Mouse (Mus musculus) neural tube, embryonic 15.5 days (tissue): ENCODE results near the gene Ffar2. TPM values are rescaled to one million over a fixed set of nuclear protein-coding genes. Genes with fewer than 3 reads are reported as not detected.
"Not testable (repeated sequence)": the region's sequence is repeated elsewhere in the genome, so short reads cannot be mapped to it uniquely, and the experiment has no call there.

Experiments
- ATAC-seq: fragments of 200-750 bp; cut with Nextera tagmentation; 2 replicates; pipeline ENCODE4 v1.8.0; 2017; ENCODE audit warnings: mild to moderate bottlenecking, moderate TSS enrichment, moderate library complexity; ENCODE audit not compliant: low FRiP score
- H3K27ac ChIP-seq: fragments of 300-500 bp; sonication (generic); replicated peaks from 2 replicates; pipeline ENCODE4 v1.5.1; 2015; ENCODE audit warnings: mild to moderate bottlenecking, inconsistent platforms
- H3K27me3 ChIP-seq: fragments of 300-500 bp; sonication (generic); replicated peaks from 2 replicates; pipeline ENCODE4 v1.6.1; 2015; ENCODE audit warnings: inconsistent platforms
- H3K36me3 ChIP-seq: fragments of 300-500 bp; sonication (generic); 2 replicates; pipeline ENCODE4 v1.6.1; 2015; ENCODE audit warnings: inconsistent platforms
- H3K4me1 ChIP-seq: fragments of 300-500 bp; sonication (generic); 2 replicates; pipeline ENCODE4 v1.6.1; 2015; ENCODE audit warnings: inconsistent platforms
- H3K4me2 ChIP-seq: fragments of 300-500 bp; sonication (generic); 2 replicates; pipeline ENCODE4 v1.6.1; 2015; ENCODE audit warnings: inconsistent platforms, mild to moderate bottlenecking, moderate library complexity
- H3K4me3 ChIP-seq: fragments of 300-500 bp; sonication (generic); replicated peaks from 2 replicates; pipeline ENCODE4 v1.5.1; 2015; ENCODE audit warnings: mild to moderate bottlenecking, inconsistent platforms
- H3K9ac ChIP-seq: fragments of 300-500 bp; sonication (generic); replicated peaks from 2 replicates; pipeline ENCODE4 v1.6.1; 2015; ENCODE audit warnings: mild to moderate bottlenecking, inconsistent platforms
- H3K9me3 ChIP-seq: fragments of 300-500 bp; sonication (generic); replicated peaks from 2 replicates; pipeline ENCODE4 v1.6.1; 2016; ENCODE audit warnings: inconsistent platforms
- WGBS: fragments of 180-500 bp; shearing (Covaris S2); methylation state at CpG from one replicate; pipeline ENCODE4 v1.1.7; 2015; ENCODE audit warnings: mixed read lengths; 5-methylcytosine and 5-hydroxymethylcytosine counted together
- polyA plus RNA-seq: library from polyadenylated mRNA; unstranded; fragments of >200 nt; fragmentation: Nextera tagmentation; extraction: Ambion mirVana; gene quantifications from 2 replicates; pipeline ENCODE4 v1.2.1, GENCODE M21; 2015

Gene Ffar2
- polyA plus RNA-seq, 1 experiment from 2014 or later = 0.15 TPM

- 78% methylated on average over 2 of the region's 2 CpGs for WGBS
- Histone ChIP-seq H3K4me3 (no peak overlapping the region), H3K4me1 (peaks cover 22% of the 10 kb centered on the region), H3K9me3 (no peaks in the 10 kb centered on the region), H3K4me2 (no peak overlapping the region), H3K9ac (no peak overlapping the region), H3K36me3 (no peaks in the 10 kb centered on the region), H3K27ac (no peak overlapping the region), H3K27me3 (no peaks in the 10 kb centered on the region)
- no peak for ATAC-seq
These were observed 23.0 kb upstream of the Ffar2 start for GRCm38 (mm10) chr7:30846505-30847053.

GRCm38 (mm10) chr7:30844676-30845297 lies 21.2 kb upstream of the Ffar2 start:
- H3K27me3 ChIP-seq = no peaks in the 10 kb centered on the region
- H3K27ac ChIP-seq = peak overlapping the region; percentile 74
- no peak overlapping the region for H3K4me3 ChIP-seq
- H3K9ac ChIP-seq = no peak overlapping the region
- peak; percentile 68 for ATAC-seq
- H3K4me1 ChIP-seq = peaks cover 22% of the 10 kb centered on the region
- H3K9me3 ChIP-seq = no peaks in the 10 kb centered on the region
- no peaks in the 10 kb centered on the region for H3K36me3 ChIP-seq
- no peak overlapping the region for H3K4me2 ChIP-seq
- WGBS = 9% methylated on average over 7 of the region's 7 CpGs

- Histone ChIP-seq H3K4me1 (peaks cover 22% of the 10 kb centered on the region), H3K4me2 (no peak overlapping the region), H3K9me3 (no peaks in the 10 kb centered on the region), H3K27me3 (no peaks in the 10 kb centered on the region), H3K9ac (no peak overlapping the region), H3K27ac (no peak overlapping the region), H3K4me3 (no peak overlapping the region), H3K36me3 (no peaks in the 10 kb centered on the region)
- 91% methylated on average over 5 of the region's 5 CpGs for WGBS
- ATAC-seq = no peak
These were observed 18.5 kb upstream of the Ffar2 start for GRCm38 (mm10) chr7:30842092-30842491.

- 82% methylated on average over 4 of the region's 4 CpGs for WGBS
- ATAC-seq = no peak
- no peak overlapping the region for H3K27ac ChIP-seq
- H3K4me1 ChIP-seq = peaks cover 22% of the 10 kb centered on the region
- H3K4me2 ChIP-seq = no peak overlapping the region
- no peak overlapping the region for H3K4me3 ChIP-seq
- no peaks in the 10 kb centered on the region for H3K27me3 ChIP-seq
- no peaks in the 10 kb centered on the region for H3K36me3 ChIP-seq
- H3K9me3 ChIP-seq = no peaks in the 10 kb centered on the region
- no peak overlapping the region for H3K9ac ChIP-seq
These were observed 17.8 kb upstream of the Ffar2 start for GRCm38 (mm10) chr7:30841379-30841778.

GRCm38 (mm10) chr7:30840306-30840705 lies 16.7 kb upstream of the Ffar2 start:
- H3K27ac ChIP-seq = no peak overlapping the region
- no peak for ATAC-seq
- H3K9ac ChIP-seq = no peak overlapping the region
- no peaks in the 10 kb centered on the region for H3K36me3 ChIP-seq
- no peaks in the 10 kb centered on the region for H3K27me3 ChIP-seq
- H3K4me2 ChIP-seq = no peak overlapping the region
- peaks cover 18% of the 10 kb centered on the region for H3K4me1 ChIP-seq
- no peaks in the 10 kb centered on the region for H3K9me3 ChIP-seq
- WGBS = 72% methylated on average over 3 of the region's 3 CpGs
- no peak overlapping the region for H3K4me3 ChIP-seq

GRCm38 (mm10) chr7:30837277-30837676 lies 13.7 kb upstream of the Ffar2 start:
- Histone ChIP-seq H3K4me2 (no peak overlapping the region), H3K27me3 (no peaks in the 10 kb centered on the region), H3K4me3 (no peak overlapping the region), H3K9ac (no peak overlapping the region), H3K36me3 (no peaks in the 10 kb centered on the region), H3K9me3 (no peaks in the 10 kb centered on the region), H3K4me1 (no peaks in the 10 kb centered on the region), H3K27ac (no peak overlapping the region)
- no peak for ATAC-seq

GRCm38 (mm10) chr7:30832684-30833083 lies 9.1 kb upstream of the Ffar2 start:
- ATAC-seq = not testable (repeated sequence)

GRCm38 (mm10) chr7:30832261-30832660 lies 8.7 kb upstream of the Ffar2 start:
- no peak for ATAC-seq
- Histone ChIP-seq H3K9ac (no peak overlapping the region), H3K36me3 (no peaks in the 10 kb centered on the region), H3K4me2 (no peak overlapping the region), H3K4me3 (no peak overlapping the region), H3K27ac (no peak overlapping the region), H3K9me3 (no peaks in the 10 kb centered on the region), H3K27me3 (no peaks in the 10 kb centered on the region), H3K4me1 (no peaks in the 10 kb centered on the region)
- WGBS = 75% methylated on average over 14 of the region's 17 CpGs

More at GRCm38 (mm10) chr7:30832684-30833083, 9.1 kb upstream of the Ffar2 start:
- 55% methylated on average over 11 of the region's 11 CpGs for WGBS
- not testable (repeated sequence) for H3K27me3 ChIP-seq, H3K4me3 ChIP-seq, H3K4me1 ChIP-seq, H3K9ac ChIP-seq, H3K4me2 ChIP-seq, H3K9me3 ChIP-seq, H3K27ac ChIP-seq, H3K36me3 ChIP-seq

- no peaks in the 10 kb centered on the region for H3K9me3 ChIP-seq
- H3K9ac ChIP-seq = no peak overlapping the region
- no peaks in the 10 kb centered on the region for H3K27me3 ChIP-seq
- H3K27ac ChIP-seq = no peak overlapping the region
- no peaks in the 10 kb centered on the region for H3K4me1 ChIP-seq
- no peaks in the 10 kb centered on the region for H3K36me3 ChIP-seq
- H3K4me3 ChIP-seq = no peak overlapping the region
- H3K4me2 ChIP-seq = no peak overlapping the region
- no peak for ATAC-seq
- WGBS = 68% methylated on average over 3 of the region's 3 CpGs
These were observed 5.9 kb upstream of the Ffar2 start for GRCm38 (mm10) chr7:30829428-30829827.

GRCm38 (mm10) chr7:30828871-30829270 lies 5.3 kb upstream of the Ffar2 start:
- H3K4me3 ChIP-seq, H3K9ac ChIP-seq, H3K27ac ChIP-seq, H3K36me3 ChIP-seq, H3K9me3 ChIP-seq, H3K27me3 ChIP-seq, H3K4me2 ChIP-seq, H3K4me1 ChIP-seq, ATAC-seq: not testable (repeated sequence)

- H3K4me2 ChIP-seq = no peak overlapping the region
- H3K27me3 ChIP-seq = no peaks in the 10 kb centered on the region
- H3K9ac ChIP-seq = no peak overlapping the region
- H3K27ac ChIP-seq = no peak overlapping the region
- H3K4me3 ChIP-seq = no peak overlapping the region
- 93% methylated on average over 10 of the region's 10 CpGs for WGBS
- no peaks in the 10 kb centered on the region for H3K4me1 ChIP-seq
- no peak for ATAC-seq
- no peaks in the 10 kb centered on the region for H3K36me3 ChIP-seq
- no peaks in the 10 kb centered on the region for H3K9me3 ChIP-seq
These were observed 3.1 kb upstream of the Ffar2 start for GRCm38 (mm10) chr7:30826660-30827059.

- no peak overlapping the region for H3K27ac ChIP-seq
- no peak for ATAC-seq
- 95% methylated on average over 3 of the region's 3 CpGs for WGBS
- no peaks in the 10 kb centered on the region for H3K27me3 ChIP-seq
- H3K36me3 ChIP-seq = no peaks in the 10 kb centered on the region
- no peak overlapping the region for H3K4me3 ChIP-seq
- no peak overlapping the region for H3K9ac ChIP-seq
- H3K4me2 ChIP-seq = no peak overlapping the region
- no peaks in the 10 kb centered on the region for H3K9me3 ChIP-seq
- H3K4me1 ChIP-seq = no peaks in the 10 kb centered on the region
These were observed 731 bp upstream of the Ffar2 start for GRCm38 (mm10) chr7:30824306-30824705.
